19 mouse cellular contexts compared by ENCODE assay signal in genomic region chr14:35730681-35731080, GRCm38 (mm10).
DNase-seq lines count a peak whose midpoint lies in the region; ATAC-seq and TF ChIP-seq lines count a peak whose summit lies in the region.
"Had no signal": no experiment of that assay in that cellular context is flagged by ENCODE, and none has a peak within 500 bp of the region (broad histone marks: within the 10 kb centered on the region; RNA-seq: fewer than 3 reads in every experiment).

No protein-coding gene starts in this region.

- TF ChIP-seq CTCF in midbrain, postnatal 0 days (IDR thresholded peaks at IDR 0.05): no peak

- no peaks in the 10 kb centered on the region for H3K27me3 ChIP-seq in midbrain, postnatal 0 days (ENCODE audit: insufficient read depth, low read length)
- H3K27me3 ChIP-seq in midbrain, embryonic 14.5 days (ENCODE audit: control insufficient read depth, insufficient read depth, low read length): no peaks in the 10 kb centered on the region
- H3K27me3 ChIP-seq in hindbrain, embryonic 12.5 days: no peaks in the 10 kb centered on the region
- H3K27me3 ChIP-seq: embryonic facial prominence, embryonic 12.5 days; forebrain, embryonic 12.5 days had no signal

- no peaks in the 10 kb centered on the region for H3K9me3 ChIP-seq in midbrain, postnatal 0 days (ENCODE audit: low read length)
- H3K9me3 ChIP-seq in midbrain, embryonic 14.5 days (ENCODE audit: control insufficient read depth, low read length): no peaks in the 10 kb centered on the region
- no peaks in the 10 kb centered on the region for H3K9me3 ChIP-seq in ES-E14 (ENCODE audit: control insufficient read depth, insufficient read depth, low read depth, low read length)
- no peaks in the 10 kb centered on the region for H3K9me3 ChIP-seq in hindbrain, embryonic 12.5 days (replicated peaks)
- H3K9me3 ChIP-seq: embryonic facial prominence, embryonic 10.5 days; embryonic facial prominence, embryonic 12.5 days; forebrain, embryonic 10.5 days; forebrain, embryonic 12.5 days had no signal

- peak; percentile 0 for DNase-seq in midbrain, postnatal 0 days (ENCODE audit: low spot score)
- no peak for DNase-seq in midbrain, embryonic 14.5 days
- DNase-seq in ES-E14 (ENCODE audit: low read depth, low spot score) (peak; percentile 9), ZHBTc4 (ENCODE audit: low read depth, low spot score) (peak; percentile 57)
- DNase-seq: adrenal gland, adult 2 months; adrenal gland, postnatal 10 days; adrenal gland, postnatal 25 days; cerebellum, adult 11-12 months; cerebellum, adult 2 months; cerebellum, adult 9-10 months; cerebellum, postnatal 25 days had no signal

- H3K4me3 ChIP-seq in midbrain, postnatal 0 days (ENCODE audit: low read depth, low read length): no peak overlapping the region
- H3K4me3 ChIP-seq in midbrain, embryonic 14.5 days (replicated peaks; ENCODE audit: low read depth, low read length): no peak overlapping the region
- H3K4me3 ChIP-seq in ES-E14 (ENCODE audit: insufficient read depth in 1 of 2, low read depth in 1 of 2, low read length in 2 of 2, poor library complexity in 1 of 2, severe bottlenecking in 1 of 2): no peak overlapping the region
- no peak overlapping the region for H3K4me3 ChIP-seq in hindbrain, embryonic 12.5 days
- H3K4me3 ChIP-seq: embryonic facial prominence, embryonic 10.5 days; embryonic facial prominence, embryonic 12.5 days; forebrain, embryonic 10.5 days; forebrain, embryonic 12.5 days had no signal

- H3K9ac ChIP-seq in midbrain, postnatal 0 days (replicated peaks; ENCODE audit: low read length, poor library complexity, severe bottlenecking): no peak overlapping the region
- H3K9ac ChIP-seq in midbrain, embryonic 14.5 days (replicated peaks; ENCODE audit: low read length): no peak overlapping the region
- no peak overlapping the region for H3K9ac ChIP-seq in ES-E14 (ENCODE audit: insufficient read depth, low read depth, low read length, poor library complexity, severe bottlenecking)
- no peak overlapping the region for H3K9ac ChIP-seq in hindbrain, embryonic 12.5 days
- H3K9ac ChIP-seq: embryonic facial prominence, embryonic 12.5 days; forebrain, embryonic 12.5 days had no signal

- 58% methylated on average over 1 of the region's 1 CpGs for WGBS in midbrain, postnatal 0 days
- 32% methylated on average over 1 of the region's 1 CpGs for WGBS in midbrain, embryonic 14.5 days
- WGBS in hindbrain, embryonic 12.5 days: 39% methylated on average over 1 of the region's 1 CpGs

- no peak for ATAC-seq in midbrain, postnatal 0 days (ENCODE audit: low FRiP score)
- ATAC-seq in midbrain, embryonic 14.5 days (ENCODE audit: low FRiP score, low TSS enrichment): no peak
- ATAC-seq in hindbrain, embryonic 12.5 days (ENCODE audit: low FRiP score): no peak
- no peak for ATAC-seq in erythroid progenitor cell, adult 5-6 weeks (replicated peaks; ENCODE audit: low FRiP score, poor library complexity, severe bottlenecking)
- ATAC-seq: forebrain, embryonic 14.5 days; forebrain, embryonic 16.5 days had no signal

- no peak overlapping the region for H3K4me2 ChIP-seq in midbrain, postnatal 0 days (ENCODE audit: low read depth, low read length, poor library complexity, severe bottlenecking)
- H3K4me2 ChIP-seq in midbrain, embryonic 14.5 days (ENCODE audit: low read length): no peak overlapping the region
- H3K4me2 ChIP-seq in hindbrain, embryonic 12.5 days (replicated peaks): no peak overlapping the region
- H3K4me2 ChIP-seq: embryonic facial prominence, embryonic 12.5 days; forebrain, embryonic 12.5 days had no signal

- in situ Hi-C loops in ES-E14 (cut with MboI; ENCODE audit: low sequenced_read_pairs in 2 of 2, unreplicated experiment in 2 of 2): no loop called here

- H3K4me1 ChIP-seq in midbrain, postnatal 0 days (ENCODE audit: insufficient read depth, low read length): no peaks in the 10 kb centered on the region
- H3K4me1 ChIP-seq in midbrain, embryonic 14.5 days (ENCODE audit: control insufficient read depth, insufficient read depth, low read length): no peaks in the 10 kb centered on the region
- H3K4me1 ChIP-seq in ES-E14 (ENCODE audit: control insufficient read depth in 2 of 2, insufficient read depth in 2 of 2, low read length in 2 of 2, poor library complexity in 1 of 2): peaks cover 0 to 2% of the 10 kb centered on the region in 2 experiments; a peak in 1 of 4 replicates
- H3K4me1 ChIP-seq in hindbrain, embryonic 12.5 days: no peaks in the 10 kb centered on the region
- H3K4me1 ChIP-seq: embryonic facial prominence, embryonic 10.5 days; embryonic facial prominence, embryonic 12.5 days; forebrain, embryonic 10.5 days; forebrain, embryonic 12.5 days had no signal

- H3K36me3 ChIP-seq in midbrain, postnatal 0 days (ENCODE audit: insufficient read depth, low read length): no peaks in the 10 kb centered on the region
- no peaks in the 10 kb centered on the region for H3K36me3 ChIP-seq in midbrain, embryonic 14.5 days (ENCODE audit: control insufficient read depth, insufficient read depth, low read length)
- H3K36me3 ChIP-seq in ES-E14 (ENCODE audit: control insufficient read depth, insufficient read depth, low read length, poor library complexity, severe bottlenecking): no peaks in the 10 kb centered on the region
- no peaks in the 10 kb centered on the region for H3K36me3 ChIP-seq in hindbrain, embryonic 12.5 days
- H3K36me3 ChIP-seq: embryonic facial prominence, embryonic 10.5 days; embryonic facial prominence, embryonic 12.5 days; forebrain, embryonic 10.5 days; forebrain, embryonic 12.5 days had no signal

- no peak overlapping the region for H3K27ac ChIP-seq in midbrain, postnatal 0 days (ENCODE audit: low read depth, low read length)
- H3K27ac ChIP-seq in midbrain, embryonic 14.5 days (replicated peaks; ENCODE audit: low read depth, low read length): no peak overlapping the region
- no peak overlapping the region for H3K27ac ChIP-seq in ES-E14 (ENCODE audit: insufficient read depth, low read depth, low read length, poor library complexity, severe bottlenecking)
- no peak overlapping the region for H3K27ac ChIP-seq in hindbrain, embryonic 12.5 days
- H3K27ac ChIP-seq: embryonic facial prominence, embryonic 10.5 days; embryonic facial prominence, embryonic 12.5 days; forebrain, embryonic 10.5 days; forebrain, embryonic 12.5 days had no signal

TF ChIP-seq in ES-E14, 5 proteins besides CTCF, POLR2A, EP300 and RAD21:
- TF ChIP-seq CHD2 (IDR thresholded peaks at IDR 0.05; ENCODE audit: low read depth, low read length) (no peak), ZC3H11A (IDR thresholded peaks at IDR 0.05; ENCODE audit: borderline replicate concordance, low read depth, low read length) (no peak), MAFK (IDR thresholded peaks at IDR 0.05; ENCODE audit: insufficient read depth, low read depth, low read length) (no peak)
